Mouse (Mus musculus) neural tube, embryonic 10.5 days (tissue): ENCODE measurements at regions not wholly inside any gene's neighbourhood (a gene's known extent, or its start where the extent isn't known, plus 50 kb on each side); places are given as distances from the start of the nearest gene placed in this dataset.

ENCODE experiments used
- DNase-seq: peaks from one replicate; pipeline ENCODE4 v3.0.0-alpha.2; 2017; ENCODE audit warnings: low spot score; ENCODE audit errors: extremely low spot score

DNA sequence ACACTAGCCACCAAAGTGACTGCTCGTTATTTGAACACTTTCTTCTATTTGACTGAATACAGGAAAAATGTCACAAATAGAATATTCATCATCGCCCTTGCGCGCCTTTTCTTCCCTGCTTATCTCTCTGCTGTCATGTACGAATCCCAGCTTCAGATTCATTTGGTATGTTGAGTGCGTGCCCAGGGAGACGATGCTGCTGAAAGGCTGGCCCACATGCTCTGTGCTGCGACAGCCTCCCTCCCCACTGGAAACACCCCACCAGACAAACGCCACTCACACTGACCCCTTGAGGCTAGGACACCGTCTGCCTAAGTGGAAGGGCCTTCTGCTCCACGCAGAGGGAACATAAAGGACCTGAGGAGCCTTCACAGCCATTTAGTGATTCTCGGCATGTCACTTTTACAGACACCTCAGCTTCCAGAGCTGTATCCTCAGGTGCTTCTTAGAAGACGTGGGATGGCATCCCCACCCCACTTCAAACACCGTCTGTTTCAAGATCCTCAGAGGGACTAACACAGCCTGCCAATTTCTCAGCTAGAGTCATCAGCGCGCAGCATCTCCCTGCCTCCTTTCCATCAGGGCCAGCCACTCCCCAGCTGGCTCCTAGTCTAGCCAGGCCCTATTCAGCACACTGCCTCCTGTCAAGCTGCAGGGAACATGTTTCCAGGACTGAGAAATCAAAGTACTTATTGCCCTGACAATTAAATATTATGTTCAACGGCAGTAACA is 396.6 kb downstream of the Bcor start:
- no peak for DNase-seq

- DNase-seq = no peak
Measured at GRCm38 (mm10) chrX:11776236-11776899, 383.8 kb downstream of the Bcor start.

DNA sequence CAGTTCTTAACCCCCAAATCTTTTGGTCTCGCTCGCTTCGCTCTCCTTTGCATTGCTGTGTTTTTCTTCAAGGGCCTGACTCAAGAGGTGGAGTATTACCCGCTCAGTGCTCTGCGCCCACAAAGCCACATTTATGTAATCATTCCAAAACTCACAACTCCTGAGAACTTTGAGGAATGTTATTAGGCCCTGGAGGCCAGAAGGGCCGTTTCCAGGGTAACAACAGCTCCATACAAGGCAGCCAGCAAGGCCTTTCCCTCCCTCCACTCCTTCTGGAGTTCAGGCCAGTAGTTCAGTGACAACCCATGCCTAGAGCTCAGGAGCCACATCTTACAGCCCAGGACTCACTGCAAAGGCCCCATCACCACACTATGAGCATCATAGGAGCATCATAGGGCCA is 365.1 kb downstream of the Bcor start:
- no peak for DNase-seq

DNA sequence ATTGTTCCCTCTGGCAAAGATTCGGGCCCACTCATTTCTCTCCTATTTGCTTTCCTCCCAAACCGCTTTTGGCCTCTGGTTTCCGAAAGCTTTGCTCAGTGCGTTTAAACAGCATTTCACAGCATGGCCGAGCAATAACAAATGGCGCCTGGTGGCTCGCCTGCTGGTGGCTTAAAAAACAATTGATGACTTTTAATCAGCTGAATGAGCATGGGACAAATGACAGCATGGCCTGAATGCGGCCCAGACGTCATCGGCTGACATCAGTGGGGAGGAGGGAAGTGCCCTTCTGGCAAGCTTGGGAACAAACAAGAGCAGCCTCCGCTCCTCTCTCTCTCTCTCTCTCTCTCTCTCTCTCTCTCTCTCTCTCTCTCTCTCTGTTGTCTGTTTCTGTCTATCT is 362.3 kb downstream of the Bcor start:
- peak; percentile 35 for DNase-seq

GRCm38 (mm10) chrX:11798326-11798725 is 361.8 kb downstream of the Bcor start:
- DNase-seq = no peak

- DNase-seq = no peak
Measured at GRCm38 (mm10) chrX:11800400-11800941, 359.7 kb downstream of the Bcor start.

- no peak for DNase-seq
Measured at GRCm38 (mm10) chrX:11801208-11801607, 358.9 kb downstream of the Bcor start.

DNA sequence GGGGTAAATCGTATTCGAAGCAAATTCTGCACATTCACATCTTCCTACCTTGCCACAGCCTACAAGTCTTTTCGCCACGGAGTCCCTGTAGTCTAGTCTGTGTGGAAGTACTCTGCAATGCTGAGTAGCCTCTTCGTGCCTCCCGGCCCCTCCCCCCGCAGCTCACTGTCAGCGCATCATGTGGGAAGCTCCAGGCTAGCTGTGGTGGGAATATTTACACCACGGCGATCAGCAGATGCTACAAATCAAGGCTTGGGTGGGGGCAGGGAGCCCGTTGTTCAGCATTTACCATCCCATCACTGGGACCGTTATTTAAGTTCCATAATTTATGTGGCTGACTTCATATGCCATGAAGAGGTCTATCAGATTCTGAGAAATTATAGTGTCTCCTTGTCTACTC is 358.5 kb downstream of the Bcor start:
- DNase-seq = no peak

- DNase-seq = no peak
Measured at GRCm38 (mm10) chrX:11802074-11802899, 357.9 kb downstream of the Bcor start.

- DNase-seq = no peak
Measured at GRCm38 (mm10) chrX:11803239-11803638, 356.9 kb downstream of the Bcor start.

DNA sequence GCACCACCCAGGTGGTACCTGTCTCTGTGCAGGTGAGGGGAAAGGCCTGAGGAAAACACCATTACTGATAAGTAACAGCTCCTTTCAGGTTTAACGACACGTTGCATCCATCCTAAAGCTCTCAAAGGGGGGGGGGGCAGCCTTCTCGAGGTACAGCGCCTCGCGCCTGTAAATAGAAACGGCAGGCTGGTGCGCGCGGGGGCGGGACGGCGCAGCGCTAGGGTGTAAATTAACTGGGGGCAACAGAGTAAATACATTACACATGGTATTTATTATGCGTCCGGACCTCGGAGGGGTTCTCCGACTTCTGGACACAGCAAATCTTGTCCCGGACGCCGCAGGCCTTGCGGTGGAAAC is 353.3 kb downstream of the Bcor start:
- peak; percentile 33 for DNase-seq

DNA sequence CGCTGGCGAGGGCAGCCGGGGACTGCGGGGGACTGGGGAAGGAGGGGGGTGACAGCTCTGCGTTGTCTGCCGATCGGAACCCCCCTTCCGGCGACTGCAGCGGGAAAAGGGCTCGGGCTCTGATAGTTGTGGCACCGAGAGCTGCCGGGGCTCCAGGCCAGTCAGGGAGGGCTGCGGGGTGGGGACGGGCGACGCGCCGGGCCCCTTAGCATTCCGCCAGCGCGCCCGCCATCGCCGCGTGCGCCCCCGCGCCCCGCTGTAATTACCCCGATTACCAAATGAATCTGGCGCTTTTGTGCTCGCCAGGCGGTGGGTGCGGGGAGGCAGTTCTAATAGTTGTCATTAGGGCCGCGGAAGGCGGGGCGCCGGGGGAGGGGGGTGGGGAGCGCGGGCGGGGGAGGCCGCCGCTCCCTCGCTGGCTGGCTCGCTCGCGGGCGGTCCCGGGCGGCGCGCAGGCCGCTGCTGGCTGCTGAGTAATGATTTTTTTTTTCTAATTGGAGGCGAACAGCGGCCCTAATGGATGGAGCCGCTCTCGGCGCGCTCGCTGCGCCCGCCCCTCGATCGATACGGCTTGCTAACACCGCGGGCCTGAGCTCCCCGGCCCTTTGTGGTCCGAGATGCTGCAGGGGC is 352.8 kb downstream of the Bcor start:
- DNase-seq = peak; percentile 54

- no peak for DNase-seq
Measured at GRCm38 (mm10) chrX:11807883-11808262, 352.3 kb downstream of the Bcor start.

DNA sequence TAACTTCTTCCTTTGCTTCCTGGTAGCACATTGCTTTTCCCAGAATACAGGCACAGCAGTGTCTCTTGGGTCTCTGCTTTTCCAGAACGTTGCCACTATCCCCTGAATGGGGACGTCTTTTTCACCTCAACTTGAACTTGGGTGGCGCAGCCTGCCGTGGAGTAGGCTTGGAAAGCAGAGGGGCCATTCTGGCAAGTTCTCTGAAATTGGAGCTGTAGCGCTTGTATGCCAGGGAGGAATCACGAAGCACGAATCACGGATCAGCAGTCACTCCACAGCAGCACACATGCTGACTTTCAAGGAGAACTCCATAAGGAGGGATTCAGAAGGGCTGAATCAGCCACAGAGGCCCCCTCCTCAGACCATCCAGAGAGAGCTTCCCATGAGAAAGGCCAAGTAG is 351.2 kb downstream of the Bcor start:
- no peak for DNase-seq

DNA sequence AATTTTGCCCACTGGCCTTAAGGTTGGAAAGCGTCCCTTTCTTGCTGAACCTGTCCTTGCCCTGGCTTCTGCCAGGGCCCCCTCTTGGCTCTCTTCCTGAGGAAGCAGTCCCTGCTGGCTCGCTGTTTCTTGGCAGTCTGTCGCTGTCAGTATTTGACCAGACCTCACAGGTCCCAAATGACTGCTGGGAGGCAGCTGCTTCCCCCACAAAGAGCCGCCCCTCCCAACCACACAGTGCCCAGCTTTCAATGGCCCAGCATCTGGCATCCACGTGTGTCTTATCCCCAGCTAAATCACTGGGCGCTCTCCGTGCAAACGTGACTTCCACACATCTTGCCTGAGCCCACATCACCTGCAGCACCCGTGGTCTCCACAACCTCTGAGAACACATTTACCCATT is 345.3 kb downstream of the Bcor start:
- peak; percentile 32 for DNase-seq

- no peak for DNase-seq
Measured at GRCm38 (mm10) chrX:11815864-11816263, 344.3 kb downstream of the Bcor start.

- DNase-seq = no peak
Measured at GRCm38 (mm10) chrX:11818634-11819033, 341.5 kb downstream of the Bcor start.

- DNase-seq = no peak
Measured at GRCm38 (mm10) chrX:11821165-11821564, 339.0 kb downstream of the Bcor start.

- DNase-seq = no peak
Measured at GRCm38 (mm10) chrX:11821880-11822768, 338.0 kb downstream of the Bcor start.

GRCm38 (mm10) chrX:11825948-11826347 is 334.2 kb downstream of the Bcor start:
- DNase-seq = no peak
